Mouse (Mus musculus) forebrain, embryonic 16.5 days (tissue): Measurements from ENCODE around the gene Rab3il1. TPM values are rescaled to one million over a fixed set of nuclear protein-coding genes. Genes with fewer than 3 reads are reported as not detected.

Source experiments
- ATAC-seq: fragments of 200-750 bp; cut with Nextera tagmentation; 2 replicates; pipeline ENCODE4 v1.8.0; 2017; ENCODE audit warnings: mild to moderate bottlenecking, moderate library complexity
- H3K27ac ChIP-seq: fragments of 300-500 bp; sonication (generic); 2 replicates; pipeline ENCODE4 v1.5.1; 2014; ENCODE audit warnings: low read length, control low read depth
- H3K27me3 ChIP-seq: fragments of 300-500 bp; sonication (generic); replicated peaks from 2 replicates; pipeline ENCODE4 v1.6.1; 2014; ENCODE audit warnings: low read length; ENCODE audit not compliant: control insufficient read depth, insufficient read depth
- H3K36me3 ChIP-seq: fragments of 300-500 bp; sonication (generic); 2 replicates; pipeline ENCODE4 v1.6.1; 2014; ENCODE audit not compliant: control insufficient read depth, insufficient read depth
- H3K4me1 ChIP-seq: fragments of 300-500 bp; sonication (generic); replicated peaks from 2 replicates; pipeline ENCODE4 v1.6.1; 2014; ENCODE audit warnings: low read length; ENCODE audit not compliant: control insufficient read depth, insufficient read depth
- H3K4me2 ChIP-seq: fragments of 300-500 bp; sonication (generic); 2 replicates; pipeline ENCODE4 v1.6.1; 2014; ENCODE audit warnings: mild to moderate bottlenecking, low read length, control low read depth
- H3K4me3 ChIP-seq: fragments of 300-500 bp; sonication (generic); replicated peaks from 2 replicates; pipeline ENCODE4 v1.5.1; 2014; ENCODE audit warnings: mild to moderate bottlenecking, low read length, control low read depth
- H3K9ac ChIP-seq: fragments of 300-500 bp; sonication (generic); replicated peaks from 2 replicates; pipeline ENCODE4 v1.6.1; 2014; ENCODE audit warnings: low read depth, low read length, control low read depth
- H3K9me3 ChIP-seq: fragments of 300-500 bp; sonication (generic); 2 replicates; pipeline ENCODE4 v1.6.1; 2016; ENCODE audit warnings: low read length; ENCODE audit not compliant: control insufficient read depth
- WGBS: fragments of 180-500 bp; shearing (Covaris S2); extraction: QIAGEN DNeasy Blood & Tissue Kit; methylation state at CpG from one replicate; pipeline ENCODE4 v1.1.7; 2014; 5-methylcytosine and 5-hydroxymethylcytosine counted together
- polyA plus RNA-seq: library from polyadenylated mRNA; unstranded; fragments of >200 nt; fragmentation: Nextera tagmentation; extraction: Ambion mirVana; gene quantifications from 2 replicates; pipeline ENCODE4 v1.2.1, GENCODE M21; 2015

Gene Rab3il1
- polyA plus RNA-seq, result 18.0 and 18.4 TPM in 2 replicates

DNA sequence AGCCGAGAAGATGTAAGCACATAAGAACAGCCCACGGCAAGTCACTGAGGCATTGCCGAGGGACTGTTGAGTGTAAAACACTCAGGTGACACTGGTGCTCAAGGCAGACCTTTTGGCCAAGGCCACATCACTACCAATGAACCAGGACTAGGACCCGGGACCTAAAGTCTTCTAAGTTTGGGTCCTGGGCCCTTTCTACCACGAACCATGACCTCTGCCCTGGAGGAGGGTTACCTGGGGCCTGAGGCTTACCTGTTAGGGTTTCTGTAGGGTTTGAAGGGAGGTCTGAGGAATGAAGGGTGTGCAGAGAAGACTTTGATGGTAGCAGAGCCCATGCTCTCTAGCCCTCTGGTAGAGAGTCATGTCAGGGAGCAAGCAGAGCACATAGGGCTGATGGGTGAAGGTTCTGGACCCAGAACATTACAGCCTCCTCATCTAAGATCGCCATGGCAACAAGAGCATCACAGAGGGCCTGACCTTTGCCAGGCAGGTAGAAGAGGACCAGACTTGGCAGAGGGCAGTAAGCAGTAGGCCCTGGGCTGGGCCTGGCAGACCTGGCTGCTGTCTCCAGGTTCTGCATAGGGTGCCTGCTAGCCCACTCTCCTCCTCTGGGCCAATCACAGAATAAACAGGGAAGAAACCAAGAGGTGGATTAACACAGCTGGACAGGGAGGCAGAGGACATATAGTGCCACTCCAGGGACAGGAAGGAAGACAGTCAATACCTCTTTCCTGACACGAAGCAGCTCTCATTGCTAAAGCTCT, at the start of gene Rab3il1, which contains the start of gene Best1:
Gene Rab3il1, plus strand, starts transcription at position 464 of the 764 bp plus-strand sequence.
Gene Best1, minus strand, starts transcription at position 428 of the 764 bp plus-strand sequence.
- no peak within 1 kb of the TSS for H3K27ac ChIP-seq
- 0 out of 2 replicates have a peak, but pooled peaks cover 2% of the 10 kb centered on the region for H3K9me3 ChIP-seq
- no peak within 1 kb of the TSS for H3K4me2 ChIP-seq
- no peaks in the 10 kb centered on the region for H3K27me3 ChIP-seq
- WGBS, result 74% methylated on average over 7 of the region's 7 CpGs
- no peak within 1 kb of the TSS for H3K9ac ChIP-seq
- no peak within 1 kb of the TSS for H3K4me3 ChIP-seq
- H3K36me3 ChIP-seq, result no peaks in the 10 kb centered on the region
- ATAC-seq, result no peak
- no peaks in the 10 kb centered on the region for H3K4me1 ChIP-seq

DNA sequence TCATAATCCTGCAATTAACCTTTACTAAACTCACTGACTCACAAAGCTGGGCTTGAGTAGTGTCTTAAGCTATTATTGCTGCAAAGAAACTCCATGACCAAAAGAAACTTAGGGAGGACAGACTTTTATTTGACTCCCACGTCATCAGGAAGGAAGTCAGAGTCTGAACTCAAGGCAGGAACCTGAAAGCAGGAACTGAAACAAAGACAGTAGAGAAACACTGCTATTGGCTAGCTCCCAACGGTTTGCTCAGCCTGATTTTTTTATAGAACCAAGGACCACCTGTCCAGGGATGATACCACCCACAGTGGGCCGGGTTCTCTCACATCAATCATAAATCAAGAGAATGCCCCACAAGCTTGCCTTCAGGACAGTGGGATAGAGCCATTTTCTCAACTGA, 49.1 kb upstream of the Rab3il1 start:
- H3K4me3 ChIP-seq, result no peak overlapping the region
- H3K36me3 ChIP-seq, result no peaks in the 10 kb centered on the region
- H3K27me3 ChIP-seq, result no peaks in the 10 kb centered on the region
- no peaks in the 10 kb centered on the region; the same call in 1 of the 2 replicates for H3K9me3 ChIP-seq
- no peak overlapping the region for H3K9ac ChIP-seq
- ATAC-seq, result no peak
- H3K4me2 ChIP-seq, result no peak overlapping the region
- WGBS, result 70% methylated on average over 3 of the region's 3 CpGs
- no peak overlapping the region for H3K27ac ChIP-seq
- H3K4me1 ChIP-seq, result peaks cover 4% of the 10 kb centered on the region

DNA sequence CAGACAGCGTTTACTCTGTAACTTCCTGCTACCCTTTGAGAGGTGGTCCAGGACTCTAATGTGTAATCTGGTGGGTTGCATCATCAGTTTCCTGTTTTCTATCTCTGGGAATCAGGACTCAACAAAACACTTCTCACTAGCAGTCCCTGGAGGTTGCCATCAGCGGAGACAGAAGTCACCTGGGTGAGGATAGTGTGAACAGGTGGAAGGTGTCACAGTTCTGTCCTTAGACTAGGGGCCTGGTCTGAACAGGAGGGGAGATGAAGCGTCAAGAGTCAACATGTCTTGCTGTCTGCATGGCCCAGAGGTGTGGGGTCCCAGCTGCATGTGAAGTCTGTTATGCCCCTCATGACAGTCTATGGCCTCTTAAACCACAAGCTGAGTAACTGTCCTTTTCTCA, 48.6 kb upstream of the Rab3il1 start:
- Histone ChIP-seq H3K4me3 (no peak overlapping the region), H3K27me3 (no peaks in the 10 kb centered on the region), H3K27ac (no peak overlapping the region), H3K4me1 (peaks cover 4% of the 10 kb centered on the region), H3K9me3 (no peaks in the 10 kb centered on the region; the same call in 1 of the 2 replicates), H3K4me2 (no peak overlapping the region), H3K9ac (no peak overlapping the region), H3K36me3 (no peaks in the 10 kb centered on the region)
- WGBS, result 94% methylated on average over 3 of the region's 3 CpGs
- no peak for ATAC-seq

DNA sequence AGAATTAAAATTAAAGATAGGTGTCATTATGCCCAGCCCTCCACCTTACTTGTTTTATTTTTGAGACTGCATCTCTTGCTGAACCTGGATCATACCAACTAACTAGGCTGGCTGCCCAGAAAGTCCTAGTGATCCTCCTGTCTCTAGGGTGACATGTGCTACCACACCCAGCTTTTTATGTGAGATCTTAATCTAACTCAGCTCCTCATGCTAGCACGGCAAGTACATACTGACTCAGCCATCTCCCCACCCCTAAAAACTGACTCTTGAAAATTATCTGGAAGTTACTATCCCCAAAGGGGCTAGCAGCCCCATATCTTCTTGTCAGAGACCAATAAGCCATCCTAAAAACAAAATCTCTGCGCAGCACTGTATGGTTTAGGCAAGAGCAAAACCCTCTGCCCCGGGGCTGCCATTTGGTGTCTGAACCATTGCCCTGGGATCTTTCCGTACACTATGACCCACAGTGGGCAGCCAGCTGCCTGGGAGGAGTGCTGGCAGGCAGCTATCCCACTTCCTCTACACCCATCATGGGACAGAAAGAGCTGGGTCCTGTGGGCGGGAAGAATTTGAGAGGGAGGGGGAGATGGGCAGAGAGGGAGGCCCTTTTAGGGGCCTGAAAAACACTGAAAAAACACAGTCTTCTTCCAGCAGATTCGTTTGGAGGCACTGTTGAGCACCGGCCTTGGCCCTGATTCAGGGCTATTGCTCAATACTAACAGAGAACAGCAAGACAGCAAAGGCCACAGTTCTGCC, 47.2 kb upstream of the Rab3il1 start:
- Histone ChIP-seq H3K36me3 (no peaks in the 10 kb centered on the region), H3K4me1 (peaks cover 4% of the 10 kb centered on the region), H3K4me2 (no peak overlapping the region), H3K9me3 (no peaks in the 10 kb centered on the region; the same call in 1 of the 2 replicates), H3K27me3 (no peaks in the 10 kb centered on the region), H3K9ac (no peak overlapping the region), H3K27ac (no peak overlapping the region), H3K4me3 (no peak overlapping the region)
- ATAC-seq, result peak; percentile 65
- WGBS, result 37% methylated on average over 7 of the region's 7 CpGs

DNA sequence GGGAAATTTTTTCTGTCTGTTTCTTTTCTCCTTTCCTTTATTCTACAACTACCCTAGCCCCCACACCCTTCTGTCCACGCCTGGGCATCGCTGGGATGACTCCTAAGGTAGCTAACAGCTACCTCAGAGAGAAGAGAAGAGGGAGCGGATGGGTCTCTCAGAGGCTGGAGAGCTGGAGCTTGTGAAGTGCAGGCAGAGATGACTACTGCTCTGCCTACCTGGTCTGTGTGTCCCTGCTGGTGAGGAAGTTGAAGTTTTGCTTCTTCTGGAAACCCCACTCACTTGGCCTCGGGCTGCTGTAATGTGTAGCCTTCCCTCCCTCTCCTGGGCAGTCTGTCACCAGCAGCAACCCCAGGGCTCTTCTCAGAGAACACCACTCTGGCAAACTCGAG, 46.7 kb upstream of the Rab3il1 start:
- Histone ChIP-seq H3K9ac (no peak overlapping the region), H3K36me3 (no peaks in the 10 kb centered on the region), H3K4me2 (no peak overlapping the region), H3K4me3 (no peak overlapping the region), H3K4me1 (peaks cover 4% of the 10 kb centered on the region), H3K9me3 (no peaks in the 10 kb centered on the region; the same call in 1 of the 2 replicates), H3K27ac (no peak overlapping the region), H3K27me3 (no peaks in the 10 kb centered on the region)
- ATAC-seq, result 0 out of 2 replicates have a peak, but pooled peaks have one; percentile 15
- WGBS, result 48% methylated on average over 5 of the region's 5 CpGs

DNA sequence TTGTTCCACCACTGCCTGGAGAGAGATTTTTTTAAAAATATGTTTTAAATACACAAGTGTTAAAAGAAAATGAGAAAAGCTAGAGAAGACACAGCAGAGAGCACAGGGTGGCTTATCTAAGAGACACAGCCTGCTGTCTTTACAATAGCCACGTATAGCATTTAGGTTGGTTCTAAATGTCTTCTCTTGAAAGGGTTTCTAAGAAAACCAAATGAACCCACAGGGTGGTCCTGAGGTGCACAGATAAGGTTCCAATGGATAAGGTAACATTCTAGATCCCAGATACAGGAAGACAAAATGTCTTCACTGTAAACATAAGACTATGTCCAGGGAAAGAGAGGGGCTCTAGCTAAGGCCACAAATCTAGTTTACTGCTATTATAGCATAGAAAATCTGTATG, 46.0 kb upstream of the Rab3il1 start:
- Histone ChIP-seq H3K4me1 (peaks cover 4% of the 10 kb centered on the region), H3K4me2 (no peak overlapping the region), H3K36me3 (no peaks in the 10 kb centered on the region), H3K9me3 (no peaks in the 10 kb centered on the region), H3K27ac (no peak overlapping the region), H3K9ac (no peak overlapping the region), H3K27me3 (no peaks in the 10 kb centered on the region), H3K4me3 (no peak overlapping the region)
- no peak for ATAC-seq
- 82% methylated on average over 1 of the region's 1 CpGs for WGBS

DNA sequence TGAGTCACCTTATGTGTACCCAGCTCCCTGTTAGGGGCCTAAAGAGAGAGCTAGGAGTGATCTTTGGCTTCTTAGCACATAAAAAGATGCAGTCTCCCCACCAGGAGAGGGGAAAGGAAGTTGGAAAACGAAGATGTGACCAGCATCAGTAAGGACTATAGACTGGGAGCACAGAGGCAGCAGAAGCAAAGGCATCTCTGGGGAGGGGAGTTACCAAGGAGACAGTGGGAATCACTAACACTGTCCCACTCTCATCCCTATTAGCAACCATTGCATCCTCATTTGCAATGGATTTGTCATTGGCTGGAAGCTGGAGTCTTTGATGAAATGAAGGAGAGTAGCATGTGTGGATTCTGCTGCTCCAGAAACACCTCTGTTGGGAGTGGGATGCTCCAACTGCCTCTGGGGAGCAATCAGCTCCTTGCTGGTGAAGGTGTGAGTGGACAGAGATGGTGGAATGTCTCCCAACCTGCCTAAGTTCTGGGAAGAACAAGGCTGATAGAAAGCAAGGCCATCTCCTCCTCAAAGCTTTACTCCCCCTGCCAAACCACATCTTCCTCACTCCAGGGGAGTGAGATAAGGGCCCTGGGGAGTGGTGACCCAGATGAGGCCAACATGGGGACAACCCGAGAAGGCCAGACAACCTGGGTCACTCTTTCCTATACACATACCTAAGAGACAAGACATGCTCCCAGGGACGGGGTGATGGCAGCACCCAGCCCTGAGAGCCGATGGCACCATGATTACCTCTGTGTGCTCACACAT, 44.7 kb upstream of the Rab3il1 start:
- Histone ChIP-seq H3K4me3 (no peak overlapping the region), H3K27ac (no peak overlapping the region), H3K27me3 (no peaks in the 10 kb centered on the region), H3K36me3 (no peaks in the 10 kb centered on the region), H3K9ac (no peak overlapping the region), H3K9me3 (no peaks in the 10 kb centered on the region), H3K4me2 (no peak overlapping the region), H3K4me1 (peaks cover 4% of the 10 kb centered on the region)
- ATAC-seq, result no peak
- WGBS, result 73% methylated on average over 4 of the region's 4 CpGs

DNA sequence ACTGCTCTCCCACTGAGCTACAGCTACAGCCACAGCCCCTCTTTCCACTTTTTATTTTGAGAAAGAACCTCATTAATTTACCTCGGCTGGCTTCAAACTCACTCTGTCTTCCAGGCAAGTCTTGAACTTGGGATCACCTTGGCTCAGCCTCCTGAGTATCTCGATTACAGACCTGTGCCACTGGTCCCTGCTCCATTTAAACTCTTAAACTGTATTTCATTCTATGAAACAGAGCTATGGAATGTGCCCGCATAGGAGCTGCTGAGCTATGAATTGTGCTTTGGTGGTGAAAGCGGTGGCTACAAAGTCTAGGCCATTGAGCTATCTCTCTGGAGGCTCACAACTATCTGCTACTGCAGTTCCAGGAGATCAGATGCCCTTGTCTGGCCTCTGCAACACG, 43.5 kb upstream of the Rab3il1 start:
- no peak overlapping the region for H3K4me3 ChIP-seq
- no peak for ATAC-seq
- H3K27me3 ChIP-seq, result no peaks in the 10 kb centered on the region
- H3K4me2 ChIP-seq, result no peak overlapping the region
- H3K4me1 ChIP-seq, result peaks cover 4% of the 10 kb centered on the region
- no peak overlapping the region for H3K9ac ChIP-seq
- H3K27ac ChIP-seq, result no peak overlapping the region
- WGBS, result 89% methylated on average over 5 of the region's 5 CpGs
- H3K36me3 ChIP-seq, result no peaks in the 10 kb centered on the region
- H3K9me3 ChIP-seq, result no peaks in the 10 kb centered on the region

DNA sequence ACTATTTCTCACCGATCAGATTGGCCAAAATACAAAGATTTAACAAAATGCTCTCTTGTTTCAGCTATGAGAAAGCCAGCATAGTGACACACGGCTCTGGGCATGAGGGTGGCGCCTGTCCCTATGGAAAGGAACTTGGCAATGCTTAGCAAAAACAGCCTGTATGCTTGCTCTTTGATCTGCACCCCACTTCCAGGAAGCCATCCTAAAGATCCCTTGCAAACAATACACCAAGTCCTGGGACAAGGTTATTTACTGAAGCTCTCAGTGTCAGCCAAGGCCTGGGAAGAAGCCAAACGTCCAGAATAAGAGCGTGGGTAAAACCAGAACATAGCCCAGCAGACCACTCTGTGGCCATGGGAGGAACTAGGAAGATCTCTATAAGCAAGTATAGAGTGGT, 40.7 kb upstream of the Rab3il1 start:
- WGBS, result 74% methylated on average over 5 of the region's 5 CpGs
- H3K36me3 ChIP-seq, result no peaks in the 10 kb centered on the region
- H3K27me3 ChIP-seq, result no peaks in the 10 kb centered on the region
- no peak overlapping the region for H3K27ac ChIP-seq
- no peaks in the 10 kb centered on the region for H3K9me3 ChIP-seq
- no peak overlapping the region for H3K9ac ChIP-seq
- ATAC-seq, result no peak
- no peak overlapping the region for H3K4me2 ChIP-seq
- H3K4me1 ChIP-seq, result no peaks in the 10 kb centered on the region
- H3K4me3 ChIP-seq, result no peak overlapping the region
